Mouse (Mus musculus) embryonic facial prominence, embryonic 11.5 days (tissue): ENCODE data around the gene Eda. TPM values are rescaled to one million over a fixed set of nuclear protein-coding genes. Genes with fewer than 3 reads are reported as not detected.
A peak's percentile ranks its signal among the peaks of the same experiment; 100 is the strongest.
"Not testable (repeated sequence)": the region's sequence is repeated elsewhere in the genome, so short reads cannot be mapped to it uniquely, and the experiment has no call there.

ENCODE experiments used
- ATAC-seq: fragments of 200-750 bp; cut with Nextera tagmentation; replicated peaks from 2 replicates; pipeline ENCODE4 v1.8.0; 2017; ENCODE audit warnings: low read depth; ENCODE audit not compliant: insufficient number of reproducible peaks, low FRiP score, low TSS enrichment
- DNase-seq: peaks from one replicate; pipeline ENCODE4 v3.0.0-alpha.2; 2015; ENCODE audit warnings: low spot score
- H3K27ac ChIP-seq: fragments of 300-500 bp; sonication (generic); replicated peaks from 2 replicates; pipeline ENCODE4 v1.5.1; 2014; ENCODE audit warnings: mild to moderate bottlenecking, low read depth, low read length, control low read depth
- H3K27me3 ChIP-seq: fragments of 300-500 bp; sonication (generic); 2 replicates; pipeline ENCODE4 v1.6.1; 2014; ENCODE audit warnings: mild to moderate bottlenecking, low read length, moderate library complexity, mixed read lengths; ENCODE audit not compliant: control insufficient read depth, insufficient read depth
- H3K36me3 ChIP-seq: fragments of 300-500 bp; sonication (generic); replicated peaks from 2 replicates; pipeline ENCODE4 v1.6.1; 2014; ENCODE audit warnings: low read depth, mild to moderate bottlenecking, low read length, moderate library complexity, mixed read lengths; ENCODE audit not compliant: control insufficient read depth, insufficient read depth
- H3K4me1 ChIP-seq: fragments of 300-500 bp; sonication (generic); 2 replicates; pipeline ENCODE4 v1.6.1; 2014; ENCODE audit warnings: low read length, mixed read lengths; ENCODE audit not compliant: control insufficient read depth, insufficient read depth
- H3K4me2 ChIP-seq: fragments of 300-500 bp; sonication (generic); 2 replicates; pipeline ENCODE4 v1.6.1; 2014; ENCODE audit warnings: low read depth, mild to moderate bottlenecking, control low read depth, low read length, moderate library complexity
- H3K4me3 ChIP-seq: fragments of 300-500 bp; sonication (generic); 2 replicates; pipeline ENCODE4 v1.5.1; 2014; ENCODE audit warnings: low read depth, low read length, control low read depth
- H3K9ac ChIP-seq: fragments of 300-500 bp; sonication (generic); replicated peaks from 2 replicates; pipeline ENCODE4 v1.6.1; 2014; ENCODE audit warnings: mild to moderate bottlenecking, control low read depth, low read length
- H3K9me3 ChIP-seq: fragments of 300-500 bp; sonication (generic); replicated peaks from 2 replicates; pipeline ENCODE4 v1.6.1; 2016; ENCODE audit warnings: mild to moderate bottlenecking, low read length, inconsistent platforms, mixed read lengths; ENCODE audit not compliant: control insufficient read depth
- WGBS: fragments of 180-500 bp; shearing (Covaris S2); extraction: QIAGEN DNeasy Blood & Tissue Kit; methylation state at CpG from one replicate; pipeline ENCODE4 v1.1.7; 2014; 5-methylcytosine and 5-hydroxymethylcytosine counted together
- microRNA counts: library from miRNA; unstranded; fragments of <30 nt; microRNA quantifications from one replicate; lab custom pipeline; 2016
- microRNA-seq: library from miRNA; unstranded; fragments of <30 nt; microRNA quantifications from one replicate; pipeline ENCODE4, GENCODE M21; 2016; ENCODE audit warnings: borderline number of aligned reads
- polyA plus RNA-seq: library from polyadenylated mRNA; unstranded; fragments of >200 nt; fragmentation: Nextera tagmentation; extraction: Ambion mirVana; gene quantifications from 2 replicates; pipeline ENCODE4 v1.2.1, GENCODE M21; 2014

The Eda gene
- polyA plus RNA-seq, 1 experiment from 2014 or later = 2.0 TPM

DNA sequence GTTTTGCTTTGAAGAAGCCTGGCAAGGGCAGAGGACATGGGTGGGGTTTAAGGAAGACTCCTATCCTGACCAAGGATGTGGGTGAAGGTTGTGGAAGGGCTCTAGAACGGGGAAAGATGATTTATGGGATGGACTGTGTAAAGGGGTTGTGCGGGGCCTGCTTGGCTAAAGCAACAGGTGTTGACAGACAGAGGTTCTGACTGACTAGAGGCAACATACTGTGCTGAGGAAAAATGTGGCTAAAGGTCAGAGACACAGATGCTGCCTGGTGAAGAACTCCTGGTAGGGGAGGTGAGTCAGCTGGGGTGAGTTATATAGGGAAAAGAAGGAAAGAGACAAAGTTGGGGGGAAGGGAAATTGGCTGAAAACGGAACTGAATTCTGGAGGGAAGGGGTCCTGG, 456.9 kb downstream of the Eda start:
- Histone ChIP-seq H3K4me2 (no peak overlapping the region), H3K36me3 (no peaks in the 10 kb centered on the region), H3K9ac (no peak overlapping the region), H3K4me3 (no peak overlapping the region), H3K27me3 (0 out of 2 replicates have a peak, but pooled peaks cover 6% of the 10 kb centered on the region), H3K27ac (no peak overlapping the region), H3K9me3 (no peaks in the 10 kb centered on the region), H3K4me1 (no peaks in the 10 kb centered on the region)
- DNase-seq (no peak), ATAC-seq (no peak)
- WGBS = 71% methylated on average over 3 of the region's 3 CpGs

DNA sequence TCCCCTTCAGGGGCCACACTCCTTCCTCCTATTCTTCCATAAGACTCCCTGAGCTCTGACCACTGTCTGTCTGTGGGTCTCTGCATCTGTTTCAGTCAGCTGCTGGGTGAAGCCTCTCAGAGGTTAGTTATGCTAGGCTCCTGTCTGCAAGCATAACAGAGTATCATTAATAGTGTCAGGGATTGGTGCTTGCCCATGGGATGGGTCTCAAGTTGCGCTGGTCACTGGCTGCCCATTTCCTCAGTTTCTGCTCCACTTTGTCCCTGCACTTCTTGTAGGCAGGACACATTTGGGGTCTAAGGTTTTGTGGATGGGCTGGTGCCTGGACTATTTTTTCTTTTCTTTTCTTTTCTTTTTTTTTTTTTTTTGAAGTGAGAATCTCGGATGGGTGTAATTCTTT, 467.2 kb downstream of the Eda start, which contains the start of gene Awat2:
Gene Awat2, minus strand, starts transcription at position 101 of the 400 bp plus-strand sequence.
- not testable (repeated sequence) for ATAC-seq, H3K9ac ChIP-seq, H3K4me1 ChIP-seq, H3K27ac ChIP-seq, H3K4me3 ChIP-seq, H3K4me2 ChIP-seq, DNase-seq, H3K9me3 ChIP-seq, H3K27me3 ChIP-seq, H3K36me3 ChIP-seq
- WGBS = 82% methylated on average over 2 of the region's 2 CpGs

GRCm38 (mm10) chrX:100443532-100443931, 468.1 kb downstream of the Eda start:
- Histone ChIP-seq H3K36me3 (no peaks in the 10 kb centered on the region), H3K27me3 (no peaks in the 10 kb centered on the region), H3K9me3 (no peaks in the 10 kb centered on the region), H3K4me3 (no peak overlapping the region), H3K9ac (no peak overlapping the region), H3K4me2 (no peak overlapping the region), H3K27ac (no peak overlapping the region), H3K4me1 (no peaks in the 10 kb centered on the region)
- DNase-seq (no peak), ATAC-seq (no peak)
- WGBS = 87% methylated on average over 7 of the region's 7 CpGs

MicroRNAs encoded within 50 kb of the gene (microRNA counts, 519-probe panel; counts per million panel counts)
- 3,204 counts per million, percentile 43 among the panel's probes with 10 or more counts for microRNA mmu-miR-676 (lab: Ali Mortazavi, UCI)

Small RNAs within 50 kb of the gene (microRNA-seq; reads per million reads assigned to microRNA genes)
- 792 reads per million, percentile 68 among the genes with 10 or more reads in this experiment for gene Mir676

Other genes with a start within 250 kb of the Eda start
- gene Tmem28, start 154.6 kb upstream of the Eda start, polyA plus RNA-seq = 0.29 and 0.32 TPM in 2 replicates